Mouse (Mus musculus): ENCODE measurements at regions not wholly inside any gene's neighbourhood (a gene's known extent, or its start where the extent isn't known, plus 50 kb on each side); places are given as distances from the start of the nearest gene placed in this dataset.

- DNase-seq (ENCODE audit: low read depth, low spot score), result no peak
- TF ChIP-seq RAD21 (IDR thresholded peaks at IDR 0.05; ENCODE audit: low read depth, low read length), result no peak
- TF ChIP-seq MYC (IDR thresholded peaks at IDR 0.05; ENCODE audit: low read depth, low read length), result no peak
- no peak for TF ChIP-seq CTCF (IDR thresholded peaks at IDR 0.05 in 2 of 3, conservative IDR thresholded peaks at IDR 0.05 in 1 of 3; ENCODE audit: control insufficient read depth in 1 of 3, insufficient read depth in 1 of 3, low read depth in 2 of 3, low read length in 3 of 3, poor library complexity in 1 of 3, severe bottlenecking in 1 of 3)
- no peak for TF ChIP-seq GABPA (IDR thresholded peaks at IDR 0.05; ENCODE audit: low read depth, low read length)
- TF ChIP-seq CHD1 (IDR thresholded peaks at IDR 0.05; ENCODE audit: low read depth, low read length), result no peak
- H3K9ac ChIP-seq (ENCODE audit: control insufficient read depth, low read depth, low read length, poor library complexity, severe bottlenecking), result no peak overlapping the region
Measured at GRCm38 (mm10) chr17:61765143-61765542, 1116.0 kb downstream of the Efna5 start.

More at GRCm38 (mm10) chr17:61765143-61765542, 1116.0 kb downstream of the Efna5 start:
- H3K36me3 ChIP-seq (ENCODE audit: control insufficient read depth in 1 of 2, insufficient read depth in 2 of 2, low read length in 2 of 2), result no peaks in the 10 kb centered on the region
- no peaks in the 10 kb centered on the region for H3K4me1 ChIP-seq (ENCODE audit: control insufficient read depth in 1 of 2, insufficient read depth in 2 of 2, low read length in 2 of 2)
- H3K27me3 ChIP-seq (ENCODE audit: control insufficient read depth in 1 of 2, insufficient read depth in 2 of 2, low read length in 2 of 2), result no peaks in the 10 kb centered on the region
- H3K79me2 ChIP-seq (ENCODE audit: control insufficient read depth, insufficient read depth, low read length, poor library complexity), result no peaks in the 10 kb centered on the region
- no peak overlapping the region for H3K4me3 ChIP-seq (ENCODE audit: control insufficient read depth in 1 of 2, insufficient read depth in 1 of 2, low read depth in 2 of 2, low read length in 2 of 2)
- no peak overlapping the region for H3K27ac ChIP-seq (ENCODE audit: control insufficient read depth, low read depth, low read length)
- no peaks in the 10 kb centered on the region for H3K9me3 ChIP-seq (replicated peaks; ENCODE audit: insufficient read depth, low read length)

Measured in MEL (cell line).